Mouse (Mus musculus) spleen, postnatal 36 days (tissue): ENCODE data around the gene Gm11236.
"Not testable (repeated sequence)": the region's sequence is repeated elsewhere in the genome, so short reads cannot be mapped to it uniquely, and the experiment has no call there.

Experiments
- DNase-seq, 2 experiments: peaks; one replicate each; pipeline ENCODE4 v3.0.0; 2022; ENCODE audit warnings: low spot score in 2 of 2, mixed read lengths in 1 of 2

Gm11236 gene

DNA sequence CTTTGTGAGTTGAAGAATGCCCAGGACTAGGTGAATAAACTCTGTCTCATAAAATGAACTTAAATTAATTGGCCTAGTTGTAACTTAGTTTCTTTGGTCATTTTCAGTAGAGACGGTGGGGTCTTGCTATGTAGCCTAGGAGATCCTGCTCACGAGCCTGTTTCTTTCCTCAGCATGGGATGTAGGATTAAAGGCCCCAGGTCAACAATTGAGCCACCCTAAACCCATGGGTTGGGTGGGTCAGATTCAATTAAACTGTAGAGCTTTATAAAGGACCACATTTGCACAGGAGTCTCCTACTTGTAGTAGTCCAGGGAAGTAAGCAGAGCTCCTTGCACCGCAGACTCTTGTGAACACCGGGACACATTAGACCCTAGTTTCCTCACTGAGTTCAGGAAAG, at the start of gene Gm11236:
TSS of gene Gm11236 (plus strand) at position 301 of the 400 bp plus-strand sequence.
- not testable (repeated sequence) for DNase-seq

GRCm38 (mm10) chr4:73599248-73599647, 38.7 kb upstream of the Gm11236 start:
- DNase-seq = no peak

DNA sequence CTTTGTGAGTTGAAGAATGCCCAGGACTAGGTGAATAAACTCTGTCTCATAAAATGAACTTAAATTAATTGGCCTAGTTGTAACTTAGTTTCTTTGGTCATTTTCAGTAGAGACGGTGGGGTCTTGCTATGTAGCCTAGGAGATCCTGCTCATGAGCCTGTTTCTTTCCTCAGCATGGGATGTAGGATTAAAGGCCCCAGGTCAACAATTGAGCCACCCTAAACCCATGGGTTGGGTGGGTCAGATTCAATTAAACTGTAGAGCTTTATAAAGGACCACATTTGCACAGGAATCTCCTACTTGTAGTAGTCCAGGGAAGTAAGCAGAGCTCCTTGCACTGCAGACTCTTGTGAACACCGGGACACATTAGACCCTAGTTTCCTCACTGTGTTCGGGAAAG, 30.3 kb upstream of the Gm11236 start, which contains the start of gene Gm11238:
TSS of gene Gm11238 (plus strand) at position 301 of the 400 bp plus-strand sequence.
- not testable (repeated sequence) for DNase-seq

DNA sequence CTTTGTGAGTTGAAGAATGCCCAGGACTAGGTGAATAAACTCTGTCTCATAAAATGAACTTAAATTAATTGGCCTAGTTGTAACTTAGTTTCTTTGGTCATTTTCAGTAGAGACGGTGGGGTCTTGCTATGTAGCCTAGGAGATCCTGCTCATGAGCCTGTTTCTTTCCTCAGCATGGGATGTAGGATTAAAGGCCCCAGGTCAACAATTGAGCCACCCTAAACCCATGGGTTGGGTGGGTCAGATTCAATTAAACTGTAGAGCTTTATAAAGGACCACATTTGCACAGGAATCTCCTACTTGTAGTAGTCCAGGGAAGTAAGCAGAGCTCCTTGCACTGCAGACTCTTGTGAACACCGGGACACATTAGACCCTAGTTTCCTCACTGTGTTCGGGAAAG, 15.2 kb upstream of the Gm11236 start, which contains the start of gene Gm11237:
TSS of gene Gm11237 (plus strand) at position 301 of the 400 bp plus-strand sequence.
- not testable (repeated sequence) for DNase-seq

- DNase-seq = not testable (repeated sequence)
These were observed 23.9 kb downstream of the Gm11236 start for GRCm38 (mm10) chr4:73661864-73662263.

DNA sequence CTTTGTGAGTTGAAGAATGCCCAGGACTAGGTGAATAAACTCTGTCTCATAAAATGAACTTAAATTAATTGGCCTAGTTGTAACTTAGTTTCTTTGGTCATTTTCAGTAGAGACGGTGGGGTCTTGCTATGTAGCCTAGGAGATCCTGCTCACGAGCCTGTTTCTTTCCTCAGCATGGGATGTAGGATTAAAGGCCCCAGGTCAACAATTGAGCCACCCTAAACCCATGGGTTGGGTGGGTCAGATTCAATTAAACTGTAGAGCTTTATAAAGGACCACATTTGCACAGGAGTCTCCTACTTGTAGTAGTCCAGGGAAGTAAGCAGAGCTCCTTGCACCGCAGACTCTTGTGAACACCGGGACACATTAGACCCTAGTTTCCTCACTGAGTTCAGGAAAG, 30.1 kb downstream of the Gm11236 start, which contains the start of gene Gm11239:
TSS of gene Gm11239 (plus strand) at position 301 of the 400 bp plus-strand sequence.
- DNase-seq = not testable (repeated sequence)

DNA sequence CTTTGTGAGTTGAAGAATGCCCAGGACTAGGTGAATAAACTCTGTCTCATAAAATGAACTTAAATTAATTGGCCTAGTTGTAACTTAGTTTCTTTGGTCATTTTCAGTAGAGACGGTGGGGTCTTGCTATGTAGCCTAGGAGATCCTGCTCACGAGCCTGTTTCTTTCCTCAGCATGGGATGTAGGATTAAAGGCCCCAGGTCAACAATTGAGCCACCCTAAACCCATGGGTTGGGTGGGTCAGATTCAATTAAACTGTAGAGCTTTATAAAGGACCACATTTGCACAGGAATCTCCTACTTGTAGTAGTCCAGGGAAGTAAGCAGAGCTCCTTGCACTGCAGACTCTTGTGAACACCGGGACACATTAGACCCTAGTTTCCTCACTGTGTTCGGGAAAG, 45.3 kb downstream of the Gm11236 start, which contains the start of gene Gm428:
TSS of gene Gm428 (plus strand) at position 301 of the 400 bp plus-strand sequence.
- DNase-seq = not testable (repeated sequence)
